Mouse (Mus musculus) skeletal muscle tissue, adult 2 months (tissue): Measurements from ENCODE around the gene Klf7.
"Not testable (repeated sequence)": the region's sequence is repeated elsewhere in the genome, so short reads cannot be mapped to it uniquely, and the experiment has no call there.

Experiments used
- DNase-seq: peaks from one replicate; pipeline ENCODE4 v3.0.0-alpha.2; 2012; ENCODE audit warnings: low read depth, low spot score

Gene Klf7

GRCm38 (mm10) chr1:64121559-64122465 is at the start of gene Klf7:
Klf7 (minus strand) TSS chr1:64122282.
- DNase-seq = peak; percentile 100

- no peak for DNase-seq
Measured at GRCm38 (mm10) chr1:64164526-64165062, 42.5 kb upstream of the Klf7 start.

DNA sequence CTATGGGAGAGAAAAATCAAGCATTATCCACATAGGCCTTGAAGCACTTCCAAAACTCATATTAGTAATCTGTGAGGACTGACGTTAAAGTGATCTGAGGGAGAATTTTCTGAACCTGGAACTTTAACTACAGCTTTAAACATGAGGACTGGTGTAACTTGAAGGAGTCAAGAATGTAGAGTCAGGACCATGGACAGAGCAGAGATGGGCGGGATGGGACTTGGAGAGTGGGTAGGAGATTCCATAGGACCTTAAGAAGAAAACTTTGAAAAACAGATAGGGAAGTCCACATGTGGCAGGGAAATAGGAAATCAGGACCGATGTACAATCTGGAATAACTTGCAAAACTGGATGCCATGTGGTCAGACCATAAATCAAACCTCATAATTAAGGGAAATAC is 36.7 kb upstream of the Klf7 start:
- DNase-seq = no peak

GRCm38 (mm10) chr1:64149185-64149584 is 27.1 kb upstream of the Klf7 start:
- DNase-seq = no peak

GRCm38 (mm10) chr1:64142691-64143445 is 20.8 kb upstream of the Klf7 start:
- DNase-seq = no peak

- DNase-seq = no peak
Measured at GRCm38 (mm10) chr1:64134439-64134838, 12.4 kb upstream of the Klf7 start.

DNA sequence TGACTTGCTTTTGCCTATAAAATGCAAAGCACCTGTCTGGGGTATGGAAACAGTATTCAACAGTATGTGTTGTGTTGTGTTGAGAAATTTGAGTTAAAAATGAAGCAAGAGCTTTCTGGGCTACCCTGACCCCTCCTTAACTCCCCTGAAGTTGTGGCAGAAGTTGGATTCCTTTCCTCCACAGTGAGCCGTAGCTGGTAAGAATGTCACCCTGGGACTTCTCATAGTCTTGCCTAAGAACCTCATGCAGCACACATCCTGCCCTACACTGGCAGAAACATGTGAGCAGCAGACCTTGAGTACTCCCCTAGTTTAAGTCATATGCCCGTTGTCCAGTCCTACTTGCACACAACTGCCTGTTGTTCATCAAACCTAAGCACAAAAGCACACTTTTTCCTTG is 4.7 kb upstream of the Klf7 start:
- no peak for DNase-seq

GRCm38 (mm10) chr1:64122466-64122830 is 366 bp upstream of the Klf7 start:
- DNase-seq = no peak

- no peak for DNase-seq
Measured at GRCm38 (mm10) chr1:64120811-64121515, 1.1 kb downstream of the Klf7 start.

DNA sequence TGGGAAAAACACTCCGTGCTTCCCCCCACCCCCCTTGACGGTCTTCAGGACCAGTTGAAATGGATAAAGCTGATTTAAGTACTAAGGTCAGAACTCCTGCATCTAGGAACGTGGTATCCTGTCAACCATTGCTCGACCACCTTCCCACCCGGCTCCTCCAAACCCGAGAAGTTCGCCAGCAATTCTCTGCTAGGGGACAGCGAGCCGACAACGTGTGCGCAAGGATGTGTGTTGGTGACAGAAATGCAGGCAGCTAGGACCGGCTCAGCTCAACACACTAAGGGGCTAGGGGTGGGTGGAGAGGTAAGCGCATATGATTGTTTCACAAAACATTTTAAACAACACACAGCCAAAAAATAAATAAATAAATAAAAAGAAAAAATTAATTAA is 1.7 kb downstream of the Klf7 start:
- DNase-seq = no peak

DNA sequence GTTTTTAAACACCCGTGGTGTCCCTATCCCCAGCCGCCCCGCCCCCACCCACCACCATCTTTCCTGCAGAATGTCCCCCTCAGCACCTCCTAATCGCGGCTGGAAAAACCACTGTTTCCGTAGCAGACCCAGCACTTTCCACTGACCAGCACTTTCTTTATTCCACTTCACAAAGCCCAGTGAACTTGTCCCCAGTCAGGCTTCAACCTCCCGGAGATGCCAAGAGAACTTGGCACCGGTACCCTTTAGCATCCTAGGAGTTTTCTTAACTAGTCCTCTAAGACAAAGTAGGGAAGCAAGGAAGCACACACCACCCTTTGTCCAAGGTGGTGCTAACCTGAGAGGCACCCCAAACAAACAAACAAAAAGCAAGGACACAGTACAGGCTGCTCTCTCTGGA is 2.2 kb downstream of the Klf7 start:
- DNase-seq = no peak

DNA sequence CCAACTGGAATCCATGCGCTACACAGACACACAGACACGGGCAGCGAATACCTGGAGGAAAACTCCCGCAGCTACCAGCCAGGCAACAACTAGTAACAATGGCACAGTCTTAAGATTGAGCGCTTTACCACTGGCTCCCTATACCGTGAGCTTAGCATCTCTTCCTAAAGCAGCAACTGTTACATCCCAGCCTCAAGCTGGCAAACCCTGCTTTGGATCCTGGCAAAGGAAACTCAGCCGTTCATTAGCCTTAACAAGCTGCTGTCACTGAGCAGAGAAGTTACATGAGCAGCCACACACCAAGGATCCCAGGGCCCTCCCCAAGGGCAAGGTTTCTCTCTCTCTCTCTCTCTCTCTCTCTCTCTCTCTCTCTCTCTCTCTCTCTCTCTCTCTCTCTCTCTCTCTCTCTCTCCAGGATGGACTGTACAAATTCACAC is 2.7 kb downstream of the Klf7 start:
- DNase-seq = peak; percentile 46

- DNase-seq = no peak
Measured at GRCm38 (mm10) chr1:64118285-64119170, 3.6 kb downstream of the Klf7 start.

- no peak for DNase-seq
Measured at GRCm38 (mm10) chr1:64117478-64118284, 4.4 kb downstream of the Klf7 start.

GRCm38 (mm10) chr1:64116746-64117455 is 5.2 kb downstream of the Klf7 start:
- no peak for DNase-seq

GRCm38 (mm10) chr1:64114579-64114978 is 7.5 kb downstream of the Klf7 start:
- no peak for DNase-seq

DNA sequence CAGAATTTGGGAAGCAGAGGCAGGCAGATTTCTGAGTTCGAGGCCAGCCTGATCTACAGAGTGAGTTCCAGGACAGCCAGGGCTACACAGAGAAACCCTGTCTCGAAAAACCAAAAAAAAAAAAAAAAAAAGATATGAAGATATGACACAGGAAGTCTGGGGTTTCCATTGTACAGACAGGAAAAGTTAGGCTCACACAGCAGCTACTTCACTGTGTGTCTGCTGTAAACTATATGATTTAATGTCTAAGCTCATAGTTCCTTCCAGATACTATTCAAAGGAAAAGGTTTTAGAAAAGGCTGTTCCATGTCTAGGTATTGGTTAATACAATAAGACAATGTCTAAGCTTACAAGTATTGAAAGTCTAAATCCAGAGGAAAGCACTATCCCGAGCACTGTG is 13.4 kb downstream of the Klf7 start:
- not testable (repeated sequence) for DNase-seq

DNA sequence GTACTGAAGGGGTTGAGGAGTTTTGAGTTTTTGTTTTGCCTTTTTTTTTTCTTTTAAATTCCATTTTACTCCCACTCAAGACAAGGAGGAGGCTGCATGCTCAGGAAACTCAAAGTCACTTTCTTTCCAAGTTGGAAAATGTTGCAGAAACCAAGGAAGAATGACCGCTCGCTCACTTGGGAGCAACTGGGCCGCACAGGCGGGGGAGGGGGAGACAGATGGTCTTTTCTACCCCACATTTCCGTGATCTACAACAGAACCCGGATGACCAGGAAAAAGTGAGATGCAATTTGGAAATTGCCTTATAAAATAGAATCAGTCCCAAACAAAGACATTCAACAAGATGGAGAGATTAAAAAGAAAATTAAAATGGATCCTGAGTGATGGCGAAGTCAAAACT is 14.6 kb downstream of the Klf7 start:
- DNase-seq = no peak

GRCm38 (mm10) chr1:64106127-64106526 is 16.0 kb downstream of the Klf7 start:
- no peak for DNase-seq
